Mouse (Mus musculus) cortical plate, adult 2 months (tissue): ENCODE data around the gene Zfp667. TPM values are rescaled to one million over a fixed set of nuclear protein-coding genes. Genes with fewer than 3 reads are reported as not detected.
"Not testable (repeated sequence)": the region's sequence is repeated elsewhere in the genome, so short reads cannot be mapped to it uniquely, and the experiment has no call there.

ENCODE experiments used
- H3K27ac ChIP-seq: fragments of 200-500 bp; 2 replicates; pipeline ENCODE4 v1.5.1; 2012; ENCODE audit warnings: low read length, control low read depth, inconsistent platforms; ENCODE audit not compliant: insufficient read depth
- H3K4me1 ChIP-seq: fragments of 200-500 bp; 2 replicates; pipeline ENCODE4 v1.6.1; 2011; ENCODE audit warnings: low read length; ENCODE audit not compliant: control insufficient read depth, insufficient read depth
- H3K4me3 ChIP-seq: fragments of 200-500 bp; 2 replicates; pipeline ENCODE4 v1.5.1; 2011; ENCODE audit warnings: mild to moderate bottlenecking, low read length, control low read depth; ENCODE audit not compliant: insufficient read depth
- CTCF ChIP-seq: fragments of 200-500 bp; IDR thresholded peaks from 2 replicates; pipeline ENCODE4 v1.5.1; 2011; ENCODE audit warnings: mild to moderate bottlenecking, control low read depth, low read length; ENCODE audit not compliant: insufficient read depth; ENCODE audit errors: extremely low read depth
- POLR2A ChIP-seq: fragments of 200-500 bp; IDR thresholded peaks from 2 replicates; pipeline ENCODE4 v1.6.1; 2011; ENCODE audit warnings: mild to moderate bottlenecking, low read length, control low read depth; ENCODE audit not compliant: insufficient read depth; ENCODE audit errors: extremely low read depth
- polyA plus RNA-seq: library from polyadenylated mRNA; depleted of rRNA; stranded (reverse); fragments of >200 nt; gene quantifications from 2 replicates; pipeline ENCODE4 v1.2.3, GENCODE M21; 2012; rRNA removed

Gene Zfp667
- 7.1 and 7.7 TPM in 2 replicates for polyA plus RNA-seq

DNA sequence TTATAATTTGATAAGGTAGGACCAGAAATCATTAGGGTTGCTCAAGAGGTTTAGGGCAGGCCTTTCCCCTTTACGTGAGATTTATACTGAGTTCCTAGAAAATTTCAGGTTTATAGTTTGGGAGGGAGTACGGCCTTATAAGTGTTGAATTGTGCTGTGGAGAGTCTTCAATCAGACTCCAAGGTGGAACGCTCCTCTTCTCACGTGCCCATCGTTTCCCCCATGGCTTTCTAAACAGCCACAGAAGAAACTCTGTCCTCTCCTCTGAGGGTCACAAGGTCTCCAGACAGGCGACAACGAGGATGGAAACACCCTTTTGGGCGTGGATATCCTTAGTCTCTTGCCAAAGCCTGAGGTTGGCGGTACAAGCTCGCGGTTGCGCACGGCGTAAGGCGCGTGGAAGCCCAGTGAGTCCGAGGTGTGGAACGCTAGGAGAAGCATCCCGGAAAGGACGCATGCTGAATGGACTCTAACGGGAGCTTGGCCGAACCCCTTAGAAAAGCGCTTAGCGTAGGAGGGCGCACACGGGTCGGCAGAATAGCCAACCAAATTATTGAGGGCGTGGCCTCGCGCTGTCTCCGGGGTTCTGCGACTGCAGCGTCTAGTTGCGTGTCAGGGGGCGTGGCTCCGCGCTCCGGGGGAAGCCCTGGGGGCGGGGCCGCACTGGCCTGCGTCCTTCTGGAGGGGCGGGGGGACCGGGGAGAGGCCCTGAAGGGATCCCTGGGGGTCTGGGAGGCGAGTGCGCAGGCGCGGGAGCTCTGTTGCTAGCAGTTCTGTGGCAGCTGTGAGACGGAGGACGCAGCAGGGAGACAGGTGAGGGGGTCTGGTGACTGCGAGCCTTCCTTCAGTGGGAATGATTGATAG is at the start of gene Zfp667:
Gene Zfp667 (plus strand): TSS at position 738 of the 864 bp plus-strand sequence.
- no peak for TF ChIP-seq CTCF
- TF ChIP-seq POLR2A: peak; percentile 94
- Histone ChIP-seq H3K27ac (peak within 1 kb of the TSS; percentile 20), H3K4me1 (no peaks in the 10 kb centered on the region; the same call in 1 of the 2 replicates), H3K4me3 (peak within 1 kb of the TSS; percentile 61)

DNA sequence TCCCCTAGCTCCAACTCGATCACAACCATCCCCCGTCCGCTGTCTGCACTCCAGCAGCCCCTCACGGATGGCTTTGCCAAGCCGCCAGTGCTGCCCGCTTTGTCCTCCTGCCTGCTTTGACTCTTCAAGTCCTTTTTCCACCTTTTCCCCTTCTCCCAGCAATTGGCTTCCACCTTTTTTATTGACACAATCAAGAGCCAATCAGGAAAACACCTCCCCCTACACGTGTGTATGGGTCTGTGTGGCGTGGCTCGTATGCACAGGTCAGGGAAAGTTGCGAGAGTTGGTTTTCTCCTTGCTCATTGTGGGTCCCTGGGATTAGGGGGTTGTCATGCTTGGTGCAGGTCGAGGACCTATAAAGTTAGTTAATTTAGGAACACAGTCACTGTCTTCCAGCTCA is 46.6 kb upstream of the Zfp667 start:
- TF ChIP-seq CTCF (no peak), POLR2A (no peak)
- Histone ChIP-seq H3K4me1 (no peaks in the 10 kb centered on the region), H3K4me3 (no peak overlapping the region), H3K27ac (no peak overlapping the region)

DNA sequence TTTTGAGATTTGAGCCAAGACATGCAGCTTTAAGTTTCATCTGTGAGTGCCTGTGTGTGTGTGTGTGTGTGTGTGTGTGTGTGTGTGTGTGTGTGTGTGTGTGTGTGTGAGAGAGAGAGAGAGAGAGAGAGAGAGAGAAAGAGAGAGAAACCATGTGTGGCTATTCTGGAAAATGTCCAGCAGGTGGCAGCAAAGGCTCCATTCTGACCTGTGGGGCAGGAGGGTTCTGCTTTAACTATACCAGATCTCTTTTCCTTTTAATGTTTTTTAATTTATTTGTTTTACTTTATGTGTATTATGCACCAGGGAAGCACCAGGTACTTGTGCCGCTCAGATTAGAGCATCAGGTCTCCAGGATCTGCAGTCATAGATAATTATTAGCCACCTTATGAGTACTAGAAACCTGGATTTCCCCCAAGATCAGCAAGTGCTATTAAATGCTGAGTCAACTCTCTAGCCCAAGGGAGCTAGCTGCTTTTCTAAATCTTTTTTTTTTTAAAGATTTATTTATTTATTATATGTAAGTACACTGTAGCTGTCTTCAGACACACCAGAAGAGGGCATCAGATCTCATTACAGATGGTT is 45.4 kb upstream of the Zfp667 start:
- H3K27ac ChIP-seq, H3K4me1 ChIP-seq, H3K4me3 ChIP-seq: not testable (repeated sequence)
- peak; percentile 39; the same call in 1 of the 2 replicates for TF ChIP-seq CTCF

DNA sequence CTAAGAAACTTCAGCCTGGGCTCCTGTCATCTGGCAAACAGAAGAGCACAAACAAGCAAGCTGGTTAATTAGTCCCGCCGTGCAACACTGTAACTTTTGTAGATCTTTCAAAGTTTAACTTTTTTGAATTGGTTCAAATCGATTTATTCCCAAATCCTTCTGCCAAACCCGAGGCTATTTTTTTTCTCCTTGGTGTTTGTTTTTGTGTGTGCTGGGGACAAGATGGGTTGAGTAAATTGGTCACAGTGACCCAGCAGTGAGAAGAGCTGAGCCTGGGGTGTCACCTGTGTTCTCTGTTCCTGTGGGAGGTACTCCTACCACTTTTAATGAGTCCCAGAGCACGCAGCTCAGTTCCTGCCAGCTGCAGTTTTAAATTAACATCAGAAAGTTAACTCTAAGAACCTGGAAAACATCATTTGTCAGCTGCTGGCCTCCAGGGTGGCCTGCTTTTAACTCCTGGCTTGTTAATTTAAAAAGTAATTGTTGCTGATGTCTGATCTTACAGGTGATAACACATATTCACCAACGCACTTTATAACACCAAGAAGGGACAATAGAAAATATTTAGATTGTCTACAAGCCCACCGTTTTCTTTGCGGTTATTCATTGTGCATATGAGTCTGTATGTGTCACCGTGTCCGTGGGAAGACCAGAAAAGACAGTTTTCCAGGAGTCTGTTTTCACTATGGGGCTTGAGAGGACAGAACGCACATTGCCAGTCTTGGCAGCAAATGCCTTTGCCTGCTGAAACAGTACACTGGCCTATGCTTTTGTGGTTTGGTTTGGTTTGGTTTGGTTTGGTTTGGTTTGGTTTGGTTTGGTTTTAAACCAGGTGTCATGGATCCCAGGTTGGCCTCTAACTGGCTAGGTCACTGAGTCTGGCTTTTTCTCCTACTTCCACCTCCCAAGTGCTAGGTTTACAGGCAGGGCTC is 41.8 kb upstream of the Zfp667 start:
- Histone ChIP-seq H3K4me3 (no peak overlapping the region), H3K27ac (no peak overlapping the region), H3K4me1 (no peaks in the 10 kb centered on the region)
- TF ChIP-seq POLR2A (no peak), CTCF (no peak)

DNA sequence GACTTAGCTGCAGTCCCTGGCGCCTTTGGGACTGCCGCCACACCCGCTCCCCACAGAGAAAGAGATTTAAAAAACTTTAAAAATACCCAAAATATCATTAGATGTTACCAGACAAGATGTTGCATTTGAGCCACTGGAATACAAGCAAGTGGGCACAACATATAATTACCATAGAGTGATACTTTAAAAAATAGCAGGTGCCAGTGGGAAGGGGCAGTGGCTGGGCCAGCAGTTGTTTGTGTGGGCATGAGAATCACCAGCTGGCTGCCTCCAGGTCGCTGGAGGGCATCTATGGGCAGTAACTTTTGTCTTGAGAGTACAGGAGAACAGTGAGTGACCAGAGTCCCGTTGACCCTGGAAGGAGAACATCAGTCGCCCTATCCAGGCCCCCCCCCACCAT is 34.0 kb upstream of the Zfp667 start, which contains the start of gene Epp13:
Gene Epp13 (plus strand): TSS at position 301 of the 400 bp plus-strand sequence.
- Histone ChIP-seq H3K4me3 (no peak within 1 kb of the TSS), H3K27ac (no peak within 1 kb of the TSS), H3K4me1 (no peaks in the 10 kb centered on the region)
- TF ChIP-seq POLR2A: no peak
- no peak for TF ChIP-seq CTCF

DNA sequence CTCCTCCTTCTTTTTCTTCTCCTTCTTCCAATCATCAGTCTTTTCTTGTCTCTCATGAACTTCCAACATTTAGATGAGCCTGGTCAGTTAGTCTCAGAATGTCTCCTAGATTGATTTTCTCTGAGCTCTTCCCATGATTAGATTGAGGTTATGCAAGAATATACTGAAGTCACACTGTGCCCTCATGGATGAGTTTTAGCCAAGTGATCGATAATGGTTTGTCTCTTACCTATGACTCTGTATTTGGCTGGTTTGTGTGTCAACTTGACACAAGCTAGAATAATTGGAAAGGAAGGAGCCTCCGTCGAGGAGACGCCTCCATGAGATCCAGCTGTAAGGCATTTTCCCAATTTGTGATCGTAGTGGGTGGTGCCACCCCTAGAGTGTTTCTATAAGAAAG is 31.9 kb upstream of the Zfp667 start:
- H3K4me3 ChIP-seq: no peak overlapping the region
- no peaks in the 10 kb centered on the region for H3K4me1 ChIP-seq
- TF ChIP-seq CTCF (no peak), POLR2A (no peak)
- no peak overlapping the region for H3K27ac ChIP-seq

DNA sequence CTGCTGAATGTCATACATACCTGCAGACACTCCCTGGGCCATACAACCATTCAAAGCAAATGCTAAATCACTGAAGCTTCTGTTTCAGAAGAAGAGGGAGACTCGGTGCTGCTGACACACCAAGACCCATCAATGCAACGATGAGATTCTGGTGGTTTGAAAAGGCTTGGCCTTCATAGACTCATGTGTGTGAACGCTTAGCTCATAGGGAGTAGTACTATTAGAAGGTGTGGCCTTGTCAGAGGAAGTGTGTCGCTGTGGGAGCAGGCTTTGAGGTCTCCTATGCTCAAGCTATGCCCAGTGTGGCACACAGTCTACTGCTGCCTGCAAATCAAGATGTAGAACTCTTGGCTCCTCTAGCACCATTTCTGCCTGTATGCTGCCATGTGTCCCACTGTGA is 29.0 kb upstream of the Zfp667 start:
- Histone ChIP-seq H3K4me1 (no peaks in the 10 kb centered on the region), H3K27ac (no peak overlapping the region), H3K4me3 (no peak overlapping the region)
- TF ChIP-seq POLR2A (no peak), CTCF (no peak)

DNA sequence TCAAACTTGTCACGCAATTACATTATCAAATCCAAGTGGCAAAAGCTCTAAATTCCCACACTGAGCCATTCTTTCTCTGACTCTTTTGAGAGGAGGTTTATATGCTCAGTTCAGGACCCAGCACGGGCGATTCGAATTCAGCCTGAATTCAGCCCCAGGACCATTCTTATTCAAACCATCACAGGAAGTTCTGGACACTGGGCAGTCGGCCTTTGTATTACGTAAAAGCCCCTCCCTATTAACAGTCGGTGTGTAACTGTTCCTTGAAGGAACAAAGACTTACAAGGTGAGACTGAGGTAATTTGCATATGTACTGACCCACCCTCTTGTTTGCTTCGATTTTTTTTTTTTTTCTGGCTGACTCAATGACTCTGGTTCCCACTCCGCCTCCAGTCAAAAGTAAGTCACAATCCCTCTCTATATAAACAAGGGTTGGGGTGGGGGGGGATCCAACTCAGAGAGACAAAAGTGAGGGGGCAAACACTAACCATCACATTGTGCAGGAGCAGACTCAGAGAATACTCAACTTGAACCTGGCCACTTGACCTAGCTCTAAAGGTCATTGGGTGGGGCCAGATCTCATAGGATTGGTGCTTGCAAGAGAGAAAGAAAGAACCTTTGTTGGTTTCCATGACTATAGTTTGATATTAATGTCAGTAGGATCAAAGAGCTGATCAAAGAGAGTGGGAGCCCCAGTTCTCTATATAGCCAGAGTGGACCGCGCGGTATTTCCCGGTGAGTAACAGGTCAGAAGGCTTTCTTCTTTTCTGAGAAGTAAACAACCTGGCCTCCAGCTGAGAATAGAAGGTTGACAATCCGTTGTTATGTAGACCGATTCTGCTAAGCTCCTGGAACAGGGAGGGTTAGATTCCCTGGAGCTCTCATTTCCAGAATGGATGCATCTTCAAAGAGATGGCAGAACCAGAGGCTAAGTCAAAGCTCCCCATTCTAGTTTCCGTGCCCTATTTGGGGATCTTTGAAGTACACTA is 27.9 kb upstream of the Zfp667 start:
- no peaks in the 10 kb centered on the region for H3K4me1 ChIP-seq
- H3K27ac ChIP-seq: no peak overlapping the region
- no peak for TF ChIP-seq POLR2A
- TF ChIP-seq CTCF: no peak
- no peak overlapping the region for H3K4me3 ChIP-seq

DNA sequence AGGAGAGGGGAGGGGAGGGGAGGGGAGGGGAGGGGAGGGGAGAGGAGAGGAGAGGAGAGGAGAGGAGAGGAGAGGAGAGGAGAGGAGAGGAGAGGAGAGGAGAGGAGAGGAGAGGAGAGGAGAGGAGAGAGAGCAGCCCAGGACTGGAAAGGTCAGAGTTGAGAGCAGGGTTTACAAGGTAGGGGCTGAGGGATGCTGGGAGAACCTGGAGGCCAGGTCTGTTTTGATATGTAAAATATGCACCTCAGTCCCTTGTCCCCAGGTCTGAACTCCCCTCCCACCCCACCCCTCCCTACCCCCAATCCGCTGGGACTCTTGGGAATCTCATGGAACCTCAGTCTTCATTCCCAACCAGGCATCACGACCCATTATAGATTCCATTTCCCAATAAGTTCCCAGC is 26.4 kb upstream of the Zfp667 start:
- H3K4me3 ChIP-seq, H3K27ac ChIP-seq, H3K4me1 ChIP-seq: not testable (repeated sequence)
